Mouse (Mus musculus) spleen, adult 2 months (tissue): ENCODE measurements around the gene Mup20.

Experiments used
- CTCF ChIP-seq: fragments of 200-500 bp; IDR thresholded peaks from 2 replicates; pipeline ENCODE4 v1.5.1; 2011; ENCODE audit warnings: mild to moderate bottlenecking, inconsistent platforms; ENCODE audit not compliant: insufficient read depth, insufficient read length, insufficient replicate concordance; ENCODE audit errors: extremely low read depth
- POLR2A ChIP-seq: fragments of 200-500 bp; IDR thresholded peaks from 2 replicates; pipeline ENCODE4 v1.6.1; 2011; ENCODE audit warnings: low read depth, low read length, inconsistent platforms

DNA sequence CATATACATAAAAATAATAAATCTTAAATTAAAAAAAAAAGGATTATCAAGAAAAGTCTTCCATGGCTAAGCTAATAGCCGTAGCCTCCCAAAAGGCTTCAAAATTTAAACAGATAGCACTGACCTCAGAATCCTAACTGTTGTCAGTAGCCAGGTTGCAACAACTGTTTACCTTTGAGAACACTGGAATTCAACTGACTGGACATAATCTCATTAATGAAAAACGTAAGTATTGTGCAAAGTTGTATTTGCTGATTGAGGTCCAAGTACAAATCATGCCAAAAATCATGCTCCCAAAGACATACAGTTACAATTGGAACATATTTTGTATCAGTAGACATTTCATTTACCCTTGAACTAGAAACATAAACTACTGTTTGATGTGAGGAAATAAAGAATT, 34.0 kb upstream of the Mup20 start:
- TF ChIP-seq CTCF (no peak), POLR2A (no peak)
